Mouse (Mus musculus) gastrocnemius, postnatal 36 days (tissue): ENCODE measurements at regions not wholly inside any gene's neighbourhood (a gene's known extent, or its start where the extent isn't known, plus 50 kb on each side); places are given as distances from the start of the nearest gene placed in this dataset.

ENCODE experiments used
- DNase-seq, 2 experiments: peaks; one replicate each; pipeline ENCODE4 v3.0.0; 2022
- intact Hi-C: fragments of 180-260 bp; cut with DNase I; formaldehyde crosslinking; loops from one replicate; pipeline ENCODE4 v1.15.1; 2025

GRCm38 (mm10) chr4:66622650-66623394 lies 204.6 kb upstream of the Tlr4 start:
- intact Hi-C loops = no loop called here
- DNase-seq = no peak

- DNase-seq = no peak
- intact Hi-C loops = no loop called here
Measured at GRCm38 (mm10) chr4:66618811-66619440, 208.5 kb upstream of the Tlr4 start.

GRCm38 (mm10) chr4:66617743-66618736 lies 209.3 kb upstream of the Tlr4 start:
- intact Hi-C loops = no loop called here
- DNase-seq = no peak

GRCm38 (mm10) chr4:66617101-66617500 lies 210.3 kb upstream of the Tlr4 start:
- DNase-seq = no peak
- intact Hi-C loops = no loop called here

GRCm38 (mm10) chr4:66604849-66605248 lies 200.4 kb upstream of the Astn2 start:
- intact Hi-C loops = no loop called here
- no peak for DNase-seq

GRCm38 (mm10) chr4:66598737-66599136 lies 194.3 kb upstream of the Astn2 start:
- DNase-seq = no peak
- intact Hi-C loops = no loop called here

GRCm38 (mm10) chr4:66586647-66587046 lies 182.2 kb upstream of the Astn2 start:
- DNase-seq = no peak
- intact Hi-C loops = no loop called here

GRCm38 (mm10) chr4:66586166-66586565 lies 181.8 kb upstream of the Astn2 start:
- DNase-seq = no peak
- intact Hi-C loops = no loop called here

- no peak for DNase-seq
- intact Hi-C loops = no loop called here
Measured at GRCm38 (mm10) chr4:66556936-66557335, 152.5 kb upstream of the Astn2 start.

- intact Hi-C loops = no loop called here
- no peak for DNase-seq
Measured at GRCm38 (mm10) chr4:66550306-66551104, 146.1 kb upstream of the Astn2 start.

- DNase-seq = no peak
- intact Hi-C loops = no loop called here
Measured at GRCm38 (mm10) chr4:66542833-66543436, 138.5 kb upstream of the Astn2 start.

- no peak for DNase-seq
- intact Hi-C loops = no loop called here
Measured at GRCm38 (mm10) chr4:66524456-66524855, 120.0 kb upstream of the Astn2 start.

GRCm38 (mm10) chr4:66523886-66524245 lies 119.5 kb upstream of the Astn2 start:
- DNase-seq = no peak
- intact Hi-C loops = no loop called here

- DNase-seq = no peak
- intact Hi-C loops = no loop called here
Measured at GRCm38 (mm10) chr4:66523238-66523885, 119.0 kb upstream of the Astn2 start.

GRCm38 (mm10) chr4:66522097-66522809 lies 117.8 kb upstream of the Astn2 start:
- DNase-seq = no peak
- intact Hi-C loops = no loop called here

- no peak for DNase-seq
- intact Hi-C loops = no loop called here
Measured at GRCm38 (mm10) chr4:66520796-66521195, 116.4 kb upstream of the Astn2 start.

- DNase-seq = no peak
- intact Hi-C loops = no loop called here
Measured at GRCm38 (mm10) chr4:66515815-66516214, 111.4 kb upstream of the Astn2 start.

GRCm38 (mm10) chr4:66483496-66483895 lies 79.1 kb upstream of the Astn2 start:
- DNase-seq = no peak
- intact Hi-C loops = no loop called here
